Mouse (Mus musculus) WW6 (cell line): ENCODE measurements around the gene Ctcfl.
"Not testable (repeated sequence)": the region's sequence is repeated elsewhere in the genome, so short reads cannot be mapped to it uniquely, and the experiment has no call there.

Experiments
- DNase-seq: peaks from one replicate; pipeline ENCODE4 v3.0.0-alpha.2; 2013; ENCODE audit warnings: low read depth, low spot score

Ctcfl gene

DNA sequence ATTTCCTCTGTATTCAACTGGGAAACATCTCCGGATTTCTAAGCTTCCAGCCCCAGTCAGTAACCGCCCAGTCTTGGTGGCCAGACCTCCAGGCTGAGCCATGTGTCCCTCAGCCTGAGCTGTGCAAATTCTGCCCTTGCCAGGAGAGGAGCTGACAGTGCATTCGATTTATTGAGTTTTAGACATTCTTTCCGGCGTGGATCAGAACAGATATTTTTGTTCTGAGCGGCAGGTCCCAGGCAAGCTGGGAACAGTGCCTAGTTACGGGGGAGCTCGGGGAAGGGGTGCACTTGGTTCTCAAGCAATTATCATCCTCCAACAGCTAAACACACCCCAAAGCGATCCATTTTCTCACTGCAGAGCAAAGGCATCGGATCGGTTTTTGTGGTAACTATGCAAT is 24.3 kb upstream of the Ctcfl start:
- no peak for DNase-seq

DNA sequence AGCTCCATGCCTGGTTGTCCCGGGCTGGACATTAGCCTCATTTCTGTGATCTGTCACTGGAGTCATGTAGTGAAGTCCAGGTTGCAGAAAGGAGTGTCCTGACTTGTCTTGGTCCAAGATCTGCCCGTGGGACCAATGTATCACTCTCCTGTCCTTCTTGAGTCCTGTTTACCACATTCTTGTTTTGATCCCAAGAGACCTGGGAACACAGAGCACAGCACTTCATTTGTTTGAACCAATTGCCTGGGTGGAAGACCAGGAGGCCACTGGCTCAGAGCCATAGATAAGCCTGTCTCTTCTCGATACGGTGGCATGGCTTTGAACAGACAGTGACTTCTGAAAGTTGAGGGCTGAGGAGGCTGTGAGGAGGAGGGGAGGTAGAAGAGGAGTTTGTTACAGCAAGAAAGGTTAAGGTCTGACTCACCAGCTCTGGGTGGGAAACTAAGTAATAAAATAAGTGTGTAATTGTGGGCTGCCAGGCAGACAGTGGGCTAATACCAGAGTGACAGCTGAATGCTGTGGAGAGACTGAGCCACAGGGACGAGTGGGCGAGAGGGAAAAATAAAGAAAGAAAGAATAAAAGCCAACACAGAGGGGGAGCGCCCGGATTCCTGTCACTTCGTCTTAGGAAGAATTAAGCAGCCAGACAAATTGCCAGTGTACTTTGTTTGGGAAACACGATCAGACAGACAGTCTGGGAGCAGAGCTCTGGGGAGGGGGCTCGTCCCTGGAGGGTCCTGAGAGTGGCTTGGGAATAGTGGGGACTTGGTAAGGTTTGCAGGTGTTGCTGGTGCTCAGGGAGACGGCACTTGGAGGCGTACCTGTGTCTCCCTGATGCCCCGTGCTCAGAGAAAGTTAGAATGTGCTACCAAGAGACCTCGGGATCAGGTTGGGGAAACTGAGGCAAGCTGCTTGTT is 19.3 kb upstream of the Ctcfl start:
- DNase-seq = no peak

- no peak for DNase-seq
These were observed 15.4 kb upstream of the Ctcfl start for GRCm38 (mm10) chr2:173134695-173135094.

DNA sequence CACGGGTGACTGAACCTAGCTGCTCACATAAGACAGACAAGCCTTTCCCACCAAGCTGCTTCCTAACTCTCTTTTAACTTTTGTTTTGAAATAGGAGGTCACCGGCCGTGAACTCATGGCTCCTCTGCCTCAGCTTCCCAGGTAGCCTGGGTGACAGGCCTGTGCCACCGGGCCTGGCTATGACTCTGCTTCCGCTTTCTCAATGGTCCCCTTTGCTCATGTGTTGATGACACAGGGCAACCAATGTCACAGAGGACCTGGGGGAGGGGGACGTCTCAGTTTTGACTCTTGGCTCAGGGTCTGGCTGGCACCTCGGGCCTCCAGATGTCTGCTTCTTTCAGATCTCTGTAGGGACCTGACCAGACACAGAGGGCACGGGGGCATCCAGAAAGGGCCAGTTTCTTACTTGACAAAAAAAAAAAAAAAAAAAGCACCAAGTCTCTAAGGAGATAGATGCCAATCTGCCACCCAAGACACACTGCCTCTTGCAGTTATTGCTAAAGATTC is 13.5 kb upstream of the Ctcfl start:
- DNase-seq = no peak

DNA sequence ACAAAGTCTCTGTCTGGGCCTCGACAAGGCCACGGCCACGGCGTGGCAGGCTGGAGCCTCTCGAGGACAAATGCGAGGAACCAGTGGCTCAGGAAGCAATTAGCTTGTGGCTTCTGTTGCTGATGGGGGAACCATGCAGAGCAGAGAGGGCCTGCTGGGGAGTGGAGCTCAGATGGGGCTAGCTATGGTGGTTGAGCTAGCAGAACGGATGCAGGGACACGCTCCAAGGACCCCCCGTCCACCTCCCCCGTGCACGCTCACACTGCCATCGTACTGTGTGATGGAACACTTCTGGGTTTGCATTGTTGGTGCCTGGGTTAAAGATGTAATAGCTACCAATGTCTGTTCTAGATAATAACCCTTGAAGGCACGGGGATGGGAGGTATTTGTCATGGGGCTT is 12.9 kb upstream of the Ctcfl start:
- no peak for DNase-seq

DNA sequence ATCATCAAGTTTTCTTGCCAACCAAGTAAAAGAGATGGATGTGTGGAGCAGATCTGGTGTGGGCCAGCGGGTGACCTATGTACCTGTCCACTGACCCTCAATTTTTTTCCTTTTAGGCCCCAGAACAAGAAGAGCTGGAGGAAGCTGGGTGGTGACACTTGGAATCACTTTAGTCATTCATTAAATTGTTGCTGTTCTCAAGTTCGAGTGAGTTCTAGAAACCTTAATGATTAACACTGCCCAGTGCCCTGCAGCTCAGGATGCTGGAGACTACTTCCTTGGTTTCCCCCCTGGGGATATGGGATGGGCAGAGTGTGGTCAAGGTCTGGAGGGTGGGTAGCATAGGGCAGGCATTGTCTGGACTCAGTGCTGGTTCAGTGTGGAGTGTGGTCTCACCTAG is 9.8 kb upstream of the Ctcfl start:
- DNase-seq = no peak

- no peak for DNase-seq
These were observed 7.1 kb upstream of the Ctcfl start for GRCm38 (mm10) chr2:173126386-173126785.

DNA sequence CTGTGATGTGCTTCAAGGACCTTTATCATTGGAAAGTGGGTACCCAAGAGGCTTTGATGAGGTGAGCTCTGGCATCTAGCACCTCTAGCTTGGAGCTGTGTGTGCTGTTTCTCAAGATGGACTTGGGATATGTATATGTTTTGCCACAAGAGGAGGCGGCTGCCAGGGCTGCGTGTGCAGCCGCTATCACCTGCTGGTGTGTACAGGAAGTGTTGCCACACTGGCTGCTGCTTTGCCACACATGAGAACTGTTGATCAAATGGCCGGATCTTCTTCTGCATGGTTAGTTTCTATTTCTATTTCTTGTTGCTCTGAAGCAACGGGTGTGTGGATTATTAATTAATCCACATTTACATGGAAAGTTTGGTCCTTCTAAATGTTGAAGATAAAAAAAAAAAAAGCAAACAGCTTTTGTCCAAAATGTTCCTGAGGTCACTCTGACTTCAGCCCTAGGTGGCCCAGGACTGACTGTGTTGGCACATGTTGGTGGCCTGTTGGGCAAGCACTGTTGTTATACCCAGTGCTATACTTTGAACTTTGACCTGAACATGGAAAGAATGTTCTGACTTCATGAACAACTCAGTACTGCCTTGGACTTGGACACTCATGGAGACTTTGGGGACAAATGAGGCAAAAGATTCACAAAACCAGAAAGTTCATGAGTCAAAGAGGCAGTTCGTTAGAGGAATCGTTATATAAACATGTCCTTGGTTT is 4.9 kb upstream of the Ctcfl start:
- DNase-seq = no peak

GRCm38 (mm10) chr2:173120117-173120516 is 792 bp upstream of the Ctcfl start:
- DNase-seq = not testable (repeated sequence)

- DNase-seq = not testable (repeated sequence)
These were observed 5.5 kb downstream of the Ctcfl start for GRCm38 (mm10) chr2:173113796-173114195.

DNA sequence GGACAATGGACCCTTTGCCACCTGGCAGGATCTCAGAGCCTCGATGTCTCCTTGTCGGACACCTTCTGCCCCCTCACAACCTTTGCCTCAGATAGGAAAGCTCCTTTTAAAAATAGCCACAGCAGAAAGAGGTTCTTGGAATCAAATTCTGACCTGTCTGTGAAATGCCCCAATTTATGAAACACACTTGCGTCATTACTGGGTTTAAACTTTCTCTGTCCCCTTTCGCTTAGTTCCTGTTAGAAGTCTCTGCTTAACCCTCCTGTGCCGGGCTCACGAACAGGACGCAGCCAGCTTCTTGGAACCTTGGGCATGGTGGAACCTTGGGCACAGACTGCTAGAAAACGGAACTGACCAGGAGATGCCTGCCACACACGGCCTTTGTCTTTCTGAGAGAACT is 8.8 kb downstream of the Ctcfl start:
- DNase-seq = no peak

DNA sequence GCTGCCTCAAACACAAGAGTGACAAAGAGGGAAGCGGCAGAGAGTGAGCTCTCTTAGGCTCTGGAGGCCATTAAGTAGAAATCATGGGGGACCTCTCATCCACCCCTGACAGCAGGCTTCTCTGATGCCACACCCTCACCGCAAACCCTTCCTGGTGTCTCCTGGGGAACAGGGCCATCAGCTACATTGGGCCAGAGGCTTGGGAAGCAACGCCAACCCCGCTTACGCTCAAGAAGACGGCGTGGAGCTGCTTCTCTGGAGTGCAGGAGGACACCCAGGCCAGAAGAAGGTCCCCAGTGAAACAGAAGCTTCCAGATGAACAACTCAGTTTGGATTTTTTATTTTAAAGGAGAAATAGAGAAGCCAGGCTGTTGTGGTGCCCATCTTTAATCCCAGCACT is 9.8 kb downstream of the Ctcfl start:
- DNase-seq = no peak

GRCm38 (mm10) chr2:173108509-173109190 is 10.7 kb downstream of the Ctcfl start:
- no peak for DNase-seq

- DNase-seq = peak; percentile 40
These were observed 12.2 kb downstream of the Ctcfl start for GRCm38 (mm10) chr2:173106889-173107785.

- no peak for DNase-seq
These were observed 12.9 kb downstream of the Ctcfl start for GRCm38 (mm10) chr2:173106409-173106808.

DNA sequence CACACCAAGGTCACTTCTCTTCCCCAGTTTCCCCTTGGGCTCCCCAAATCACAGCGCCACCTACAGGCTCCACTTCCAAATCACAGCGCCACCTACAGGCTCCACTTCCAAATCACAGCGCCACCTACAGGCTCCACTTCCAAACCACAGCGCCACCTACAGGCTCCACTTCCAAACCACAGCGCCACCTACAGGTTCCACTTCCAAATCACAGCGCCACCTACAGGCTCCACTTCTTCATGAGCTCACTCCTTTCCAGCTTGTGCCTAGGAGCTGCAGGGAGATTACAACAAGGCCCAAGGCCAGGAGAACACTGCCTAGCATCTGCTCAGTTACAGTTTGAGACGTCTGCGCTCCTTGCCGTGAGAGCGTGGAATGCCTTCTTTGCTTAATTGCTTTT is 22.0 kb downstream of the Ctcfl start:
- not testable (repeated sequence) for DNase-seq

GRCm38 (mm10) chr2:173089437-173089836 is 29.9 kb downstream of the Ctcfl start:
- peak; percentile 65 for DNase-seq

DNA sequence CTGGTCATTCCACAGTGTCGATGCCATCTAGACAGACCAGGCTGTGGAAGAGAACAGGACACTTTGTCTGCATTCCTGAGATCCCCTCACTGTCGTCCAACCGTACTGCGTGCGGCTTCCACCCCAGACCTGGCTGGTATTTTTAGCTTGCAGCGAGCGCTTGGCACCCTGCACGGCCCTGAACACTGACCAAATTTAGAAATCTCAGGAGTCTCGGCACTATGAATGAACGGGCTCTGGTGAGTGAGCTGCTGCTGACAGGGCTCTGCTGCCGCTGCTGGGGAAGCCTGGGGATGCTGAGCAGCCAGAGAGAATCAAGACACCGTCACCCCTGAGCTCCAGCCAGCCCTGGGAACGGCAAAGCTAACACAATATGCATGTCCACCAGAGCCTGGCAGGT is 31.9 kb downstream of the Ctcfl start:
- no peak for DNase-seq

GRCm38 (mm10) chr2:173085763-173086162 is 33.6 kb downstream of the Ctcfl start:
- no peak for DNase-seq

- DNase-seq = no peak
These were observed 34.5 kb downstream of the Ctcfl start for GRCm38 (mm10) chr2:173084871-173085270.
